Mouse (Mus musculus) adrenal gland, postnatal 14 days (tissue): Measurements from ENCODE around the gene Tmem273. TPM values are rescaled to one million over a fixed set of nuclear protein-coding genes. Genes with fewer than 3 reads are reported as not detected.

Source experiments
- DNase-seq: peaks from one replicate; pipeline ENCODE4 v3.0.0; 2021; ENCODE audit warnings: mixed read lengths
- total RNA-seq: library from RNA; stranded (reverse); gene quantifications from 2 replicates; pipeline ENCODE4 v1.2.3, GENCODE M21; 2021

Gene Tmem273
- total RNA-seq, 1 experiment from 2014 or later, result 1.4 TPM

GRCm38 (mm10) chr14:32812429-32812828 lies 26.7 kb downstream of the Tmem273 start:
- no peak for DNase-seq

DNA sequence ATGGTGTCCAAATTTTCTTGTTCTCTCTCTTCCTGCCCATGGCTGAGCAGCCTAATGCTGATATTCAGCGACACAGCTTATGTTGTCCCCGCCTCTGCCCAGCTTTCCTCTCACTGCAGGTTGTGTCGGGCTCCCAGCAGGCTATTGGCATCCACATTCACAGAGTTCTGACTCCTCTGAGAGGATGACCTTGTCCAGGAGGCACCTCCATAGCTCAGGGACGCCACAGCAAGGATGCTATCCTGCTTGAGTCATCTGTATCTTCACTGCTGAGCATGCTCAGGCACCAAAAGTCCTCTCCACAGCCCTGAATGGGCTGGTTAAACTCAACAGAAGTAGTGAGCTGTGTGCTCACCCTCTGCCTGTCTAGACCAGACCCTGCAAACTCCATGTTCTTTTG lies 29.2 kb downstream of the Tmem273 start:
- peak; percentile 21 for DNase-seq

DNA sequence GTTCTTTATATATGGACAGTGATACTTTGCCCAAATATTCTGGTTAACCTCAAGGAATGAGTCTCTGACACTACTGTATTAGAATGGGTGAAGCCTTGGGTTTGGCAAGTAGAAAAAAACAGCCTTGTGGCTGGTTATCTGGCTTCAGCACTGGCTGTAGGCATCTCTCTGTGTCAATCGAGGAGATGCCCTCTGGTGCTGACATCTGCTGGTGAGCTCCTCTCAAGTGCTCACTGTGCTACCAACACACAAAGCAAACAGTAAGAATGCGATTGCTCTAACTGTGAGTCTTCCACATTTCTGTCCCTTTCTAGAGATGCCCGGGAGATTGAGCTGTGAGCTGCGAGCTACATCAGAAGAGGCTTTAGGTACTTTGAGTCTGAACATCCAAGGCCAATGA lies 30.8 kb downstream of the Tmem273 start:
- DNase-seq, result no peak

- peak; percentile 82 for DNase-seq
Measured at GRCm38 (mm10) chr14:32817258-32817657, 31.5 kb downstream of the Tmem273 start.

DNA sequence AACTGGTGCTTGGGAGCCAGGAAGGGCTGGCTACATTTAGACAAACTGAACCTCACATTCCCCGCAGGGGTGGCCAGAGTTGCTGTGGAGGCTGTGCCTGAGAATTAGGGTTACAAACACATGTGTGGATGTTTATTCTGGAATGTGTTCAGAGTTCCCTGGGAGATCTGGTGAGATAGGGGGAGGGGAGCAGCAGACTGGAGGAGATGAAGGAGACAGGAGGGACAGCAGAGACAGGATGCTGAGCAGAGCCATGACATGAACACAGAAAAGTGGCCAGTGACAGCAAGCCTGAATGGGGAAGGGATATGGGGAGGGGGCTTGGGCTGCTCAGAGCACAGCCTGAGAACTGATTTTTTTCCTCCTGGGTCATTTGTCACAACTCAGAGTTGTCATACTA lies 33.5 kb downstream of the Tmem273 start:
- DNase-seq, result no peak

GRCm38 (mm10) chr14:32822812-32823211 lies 37.0 kb downstream of the Tmem273 start:
- no peak for DNase-seq

GRCm38 (mm10) chr14:32823861-32824260 lies 38.1 kb downstream of the Tmem273 start:
- no peak for DNase-seq

DNA sequence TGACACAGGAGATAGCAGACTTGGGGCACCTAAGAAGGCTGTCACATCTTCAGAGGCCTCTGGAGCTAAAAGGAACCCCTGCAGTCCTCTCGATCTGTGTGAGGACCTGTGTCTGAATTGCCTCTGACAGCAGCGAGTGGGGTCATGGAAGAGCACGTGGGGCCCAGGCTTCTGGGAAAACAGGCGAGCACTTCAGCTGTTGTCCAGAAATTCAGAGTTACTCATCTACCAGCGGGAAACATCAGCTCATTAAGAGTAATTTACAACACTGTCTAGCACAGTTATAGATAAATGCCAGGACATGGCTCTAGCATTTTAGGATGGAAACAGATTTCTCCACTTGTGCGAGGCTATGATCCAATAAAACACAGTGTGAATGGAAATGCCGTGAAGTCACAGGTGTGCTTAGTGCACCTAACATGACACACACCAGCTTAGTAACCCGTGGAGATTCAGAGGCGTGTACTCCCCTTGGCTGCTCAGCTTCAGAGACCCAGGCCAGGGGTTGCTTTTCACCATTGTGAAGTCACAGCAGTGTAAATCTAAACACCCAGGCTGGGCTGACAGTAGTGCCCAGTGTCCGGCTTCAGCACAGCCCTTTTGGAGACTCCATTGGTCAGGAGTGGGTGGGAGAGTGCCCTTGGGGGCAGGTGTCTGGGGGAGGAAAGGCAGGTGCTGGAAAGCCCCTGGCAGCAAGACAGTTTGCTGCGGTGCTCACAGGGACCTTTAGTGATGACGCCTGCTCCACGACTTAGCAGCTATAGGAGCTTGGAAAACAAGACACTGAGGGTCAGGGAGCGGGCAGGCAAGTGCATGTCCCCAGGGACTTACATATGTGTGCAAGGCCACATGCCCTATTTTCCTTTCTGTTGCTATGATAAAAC lies 38.7 kb downstream of the Tmem273 start:
- no peak for DNase-seq

DNA sequence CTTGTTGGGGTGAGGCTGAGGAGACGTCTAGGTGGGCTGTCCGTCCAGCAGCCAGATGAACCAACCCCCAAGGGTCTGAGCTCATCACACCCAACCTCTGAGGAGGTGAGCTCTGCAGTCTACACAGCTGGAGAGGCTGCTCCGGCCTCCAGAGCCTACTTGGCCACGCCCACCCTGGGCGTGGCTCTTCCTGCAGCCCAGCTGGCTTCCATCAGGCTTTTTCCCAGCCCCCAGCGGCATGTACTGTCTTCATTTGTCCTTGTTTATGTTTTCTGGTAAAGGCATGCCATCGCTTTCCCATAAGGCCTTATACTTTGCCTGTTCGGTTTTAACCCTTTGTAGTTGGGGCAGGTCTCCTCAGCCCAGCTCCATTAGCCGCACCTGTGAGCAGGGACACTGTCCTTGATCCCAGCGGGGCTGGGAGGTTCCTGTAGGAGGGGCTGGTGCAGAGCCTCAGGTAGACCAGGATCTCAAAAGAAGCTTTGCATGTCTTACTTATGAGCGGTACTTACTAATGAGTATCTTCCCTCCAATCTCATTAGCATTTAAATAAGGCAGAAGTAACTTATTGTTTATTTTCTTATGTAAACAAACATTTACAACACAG lies 39.8 kb downstream of the Tmem273 start:
- DNase-seq, result peak; percentile 61

DNA sequence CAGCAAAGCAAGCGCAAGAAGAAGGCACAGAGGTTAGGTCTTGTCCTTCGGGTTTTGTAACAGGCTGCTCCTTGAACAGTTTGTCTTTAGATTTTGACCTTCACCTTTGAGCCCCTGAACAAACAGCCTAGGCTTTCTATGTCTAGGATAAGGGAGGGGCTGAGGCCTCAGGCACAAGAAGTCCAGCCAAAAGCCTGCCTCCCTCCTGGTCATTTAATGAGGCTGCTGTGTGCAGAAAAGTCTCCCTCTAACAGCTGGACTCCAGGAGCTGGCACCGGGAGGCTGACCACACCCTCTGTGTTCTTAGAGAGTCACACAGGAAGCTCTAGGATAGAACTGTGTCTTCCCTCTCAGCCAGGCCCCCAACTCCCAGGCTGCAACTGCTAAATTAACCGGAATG lies 41.4 kb downstream of the Tmem273 start:
- no peak for DNase-seq

DNA sequence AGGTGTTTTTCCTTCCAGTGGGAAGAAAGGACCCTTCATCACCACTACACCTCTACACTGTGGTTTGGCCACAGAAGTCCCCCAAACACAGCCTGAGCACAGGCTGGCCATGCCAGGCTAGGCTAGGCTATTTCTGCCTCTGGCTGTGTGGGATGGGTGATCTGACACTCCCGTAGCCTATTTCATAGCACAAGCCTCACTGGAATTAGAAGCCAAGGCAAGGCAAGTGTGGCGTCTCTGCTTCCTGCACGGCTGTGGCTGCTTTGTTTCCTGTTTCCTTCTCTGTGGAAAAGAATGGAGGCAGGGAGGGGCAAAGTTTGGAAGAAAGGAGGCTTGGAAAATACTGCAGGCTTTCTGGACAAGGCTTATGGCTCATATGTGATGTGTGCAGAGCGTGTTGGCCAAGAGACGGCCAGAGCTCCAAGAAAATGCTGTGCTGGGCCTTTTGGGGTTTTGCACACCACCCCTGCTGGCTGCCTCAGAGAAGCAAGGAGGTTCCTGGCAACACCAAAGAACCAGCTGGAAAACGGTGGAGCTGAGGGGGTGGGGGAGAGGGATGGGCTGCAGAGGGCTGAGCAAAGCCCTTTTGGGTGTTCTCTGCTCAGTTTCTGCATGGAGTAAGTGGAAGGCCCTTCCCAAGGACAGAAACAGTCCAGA lies 42.4 kb downstream of the Tmem273 start:
- peak; percentile 29 for DNase-seq

DNA sequence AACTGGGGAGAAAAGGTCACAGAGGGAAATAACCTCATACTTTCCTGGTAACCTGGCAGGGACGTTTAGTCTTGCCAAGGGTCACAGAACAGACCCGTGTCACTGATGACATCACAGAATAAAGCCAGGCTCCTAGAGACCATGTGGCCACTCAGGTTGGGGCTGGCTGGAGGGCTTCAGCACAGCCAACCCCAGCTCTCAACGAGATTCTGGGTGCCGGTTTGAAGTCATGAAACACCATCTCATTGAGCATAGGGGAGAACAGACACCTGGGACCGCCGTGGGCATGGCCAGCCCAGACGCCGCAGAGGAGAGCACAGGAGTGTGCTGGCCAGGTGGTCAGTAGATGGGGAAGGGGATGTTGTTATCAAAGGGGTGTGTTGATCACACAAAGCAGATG lies 48.1 kb downstream of the Tmem273 start, which contains the start of gene Fam170b:
Fam170b (plus strand) TSS at position 116 of the 400 bp plus-strand sequence.
- no peak for DNase-seq

DNA sequence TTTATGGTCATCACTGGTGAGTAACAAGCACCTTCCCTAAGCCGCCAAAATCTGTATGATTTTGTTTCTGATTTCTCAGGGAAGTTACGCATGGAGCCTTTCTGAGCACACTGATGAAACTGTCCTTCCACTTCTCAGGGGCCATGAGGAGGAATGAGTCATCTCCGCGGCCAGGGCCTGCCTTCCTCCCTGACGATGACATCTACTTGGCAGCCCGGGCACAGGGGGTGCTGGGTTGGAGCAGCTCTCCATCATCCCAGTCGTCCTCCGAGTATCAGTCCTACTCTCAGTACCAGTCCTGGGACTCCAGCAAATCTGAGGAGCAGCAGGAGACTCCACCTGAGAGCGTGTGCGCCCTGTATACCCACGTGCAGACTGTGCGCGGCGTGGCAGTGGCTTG lies 49.4 kb downstream of the Tmem273 start:
- DNase-seq, result peak; percentile 68

- DNase-seq, result no peak
Measured at GRCm38 (mm10) chr14:32835596-32835995, 49.8 kb downstream of the Tmem273 start.

- no peak for DNase-seq
Measured at GRCm38 (mm10) chr14:32836191-32836590, 50.4 kb downstream of the Tmem273 start.

GRCm38 (mm10) chr14:32842052-32842451 lies 56.3 kb downstream of the Tmem273 start:
- DNase-seq, result no peak

GRCm38 (mm10) chr14:32854059-32854458 lies 68.3 kb downstream of the Tmem273 start:
- no peak for DNase-seq

GRCm38 (mm10) chr14:32856246-32856645 lies 70.5 kb downstream of the Tmem273 start:
- DNase-seq, result no peak

GRCm38 (mm10) chr14:32856681-32857328 lies 71.0 kb downstream of the Tmem273 start, which contains the start of gene Vstm4:
TSS of gene Vstm4 (plus strand) at chr14:32856756.
- DNase-seq, result peak; percentile 86

GRCm38 (mm10) chr14:32858361-32858760 lies 72.6 kb downstream of the Tmem273 start:
- DNase-seq, result no peak

DNA sequence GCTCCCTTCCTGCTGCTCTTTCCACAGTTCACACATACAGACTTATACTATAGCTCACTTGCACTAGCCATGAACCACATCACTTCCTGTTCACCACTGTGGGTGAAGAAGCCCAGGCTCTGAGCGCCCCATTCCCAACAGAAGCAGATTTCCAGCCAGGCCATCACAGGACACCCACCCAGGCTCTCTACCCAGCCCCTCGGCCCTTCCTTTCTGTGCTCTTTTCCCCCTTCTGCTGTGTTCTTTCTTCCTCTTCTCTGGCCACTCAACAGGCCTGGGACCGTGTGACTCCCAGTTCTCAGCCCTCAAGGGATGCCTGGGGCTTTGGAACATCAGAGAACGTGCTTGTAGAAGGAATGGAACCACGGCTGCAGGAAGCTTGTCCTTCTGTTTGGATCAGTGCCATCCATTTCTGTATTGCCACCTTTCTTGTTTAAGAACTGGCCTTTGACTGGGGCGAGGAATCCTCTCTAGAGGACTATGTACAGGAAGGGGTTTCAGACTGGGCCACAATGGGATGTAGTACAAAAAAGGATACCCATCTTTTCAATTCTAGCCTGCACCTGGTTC lies 73.3 kb downstream of the Tmem273 start:
- no peak for DNase-seq
